Mouse (Mus musculus): ENCODE measurements around the gene Kntc1.

The Kntc1 gene

GRCm38 (mm10) chr5:123816891-123817290, 67.4 kb downstream of the Kntc1 start:
- no peak for DNase-seq

- no peak for DNase-seq
Measured at GRCm38 (mm10) chr5:123818941-123819577, 69.5 kb downstream of the Kntc1 start.

- no peak for DNase-seq
Measured at GRCm38 (mm10) chr5:123820501-123821263, 71.2 kb downstream of the Kntc1 start.

GRCm38 (mm10) chr5:123821264-123821571, 71.7 kb downstream of the Kntc1 start:
- DNase-seq: no peak

- DNase-seq: no peak
Measured at GRCm38 (mm10) chr5:123822706-123823105, 73.2 kb downstream of the Kntc1 start.

GRCm38 (mm10) chr5:123827659-123828091, 78.2 kb downstream of the Kntc1 start:
- DNase-seq: no peak

GRCm38 (mm10) chr5:123832309-123832708, 82.8 kb downstream of the Kntc1 start:
- DNase-seq: no peak

GRCm38 (mm10) chr5:123834836-123835235, 85.3 kb downstream of the Kntc1 start:
- DNase-seq: no peak

GRCm38 (mm10) chr5:123837371-123837770, 87.9 kb downstream of the Kntc1 start:
- DNase-seq: no peak

GRCm38 (mm10) chr5:123842221-123842934, 92.9 kb downstream of the Kntc1 start:
- DNase-seq: no peak

- DNase-seq: no peak
Measured at GRCm38 (mm10) chr5:123842935-123843282, 93.4 kb downstream of the Kntc1 start.

GRCm38 (mm10) chr5:123843816-123844215, 94.3 kb downstream of the Kntc1 start:
- DNase-seq: no peak

GRCm38 (mm10) chr5:123844316-123844715, 94.8 kb downstream of the Kntc1 start:
- no peak for DNase-seq

- no peak for DNase-seq
Measured at GRCm38 (mm10) chr5:123851398-123851797, 101.9 kb downstream of the Kntc1 start.

- DNase-seq: no peak
Measured at GRCm38 (mm10) chr5:123853877-123854504, 104.5 kb downstream of the Kntc1 start.

- DNase-seq: no peak
Measured at GRCm38 (mm10) chr5:123854511-123854910, 105.0 kb downstream of the Kntc1 start.

- no peak for DNase-seq
Measured at GRCm38 (mm10) chr5:123858798-123859197, 109.3 kb downstream of the Kntc1 start.

- DNase-seq: no peak
Measured at GRCm38 (mm10) chr5:123862374-123863350, 113.1 kb downstream of the Kntc1 start.

GRCm38 (mm10) chr5:123863934-123864333, 114.4 kb downstream of the Kntc1 start:
- DNase-seq: no peak

- no peak for DNase-seq
Measured at GRCm38 (mm10) chr5:123865365-123865764, 115.8 kb downstream of the Kntc1 start, which contains the start of gene Hcar2. Gene Hcar2 (minus strand): TSS chr5:123865499.

- no peak for DNase-seq
Measured at GRCm38 (mm10) chr5:123866457-123866856, 116.9 kb downstream of the Kntc1 start.

GRCm38 (mm10) chr5:123869615-123870014, 120.1 kb downstream of the Kntc1 start:
- no peak for DNase-seq

Measured in cerebellum, adult 11 months (tissue).